Mouse (Mus musculus): Measurements from ENCODE around the gene Slc40a1. TPM values are rescaled to one million over a fixed set of nuclear protein-coding genes. Genes with fewer than 3 reads are reported as not detected.
A peak's percentile ranks its signal among the peaks of the same experiment; 100 is the strongest.

Slc40a1 gene
- 10 to 100 TPM in 3 of 4 experiments, 1 to 10 TPM in 1; 9.7 to 11.3 (median 10.7) TPM for total RNA-seq (2022)

DNA sequence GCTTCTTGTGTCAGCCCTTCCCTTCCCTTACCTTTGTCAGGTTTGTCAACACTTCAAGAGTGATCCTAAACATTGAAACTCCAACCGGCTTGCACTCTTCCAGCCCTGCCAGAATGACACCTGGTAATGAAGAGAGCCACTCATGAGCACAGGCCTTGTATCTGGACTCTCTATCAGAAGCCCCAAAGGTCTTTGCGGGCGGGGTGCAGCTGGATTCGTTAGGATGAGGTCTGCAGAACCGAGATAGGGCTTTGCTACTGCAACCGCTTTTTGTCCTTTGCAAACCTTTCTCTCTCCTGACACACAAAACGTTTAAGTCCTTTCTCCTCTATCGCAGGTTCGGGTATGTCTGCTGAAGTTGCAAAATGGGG, at the start of gene Slc40a1:
TSS of gene Slc40a1 (minus strand) at position 131 of the 371 bp plus-strand sequence.
- DNase-seq (ENCODE audit: low spot score in 2 of 2): no peak

DNA sequence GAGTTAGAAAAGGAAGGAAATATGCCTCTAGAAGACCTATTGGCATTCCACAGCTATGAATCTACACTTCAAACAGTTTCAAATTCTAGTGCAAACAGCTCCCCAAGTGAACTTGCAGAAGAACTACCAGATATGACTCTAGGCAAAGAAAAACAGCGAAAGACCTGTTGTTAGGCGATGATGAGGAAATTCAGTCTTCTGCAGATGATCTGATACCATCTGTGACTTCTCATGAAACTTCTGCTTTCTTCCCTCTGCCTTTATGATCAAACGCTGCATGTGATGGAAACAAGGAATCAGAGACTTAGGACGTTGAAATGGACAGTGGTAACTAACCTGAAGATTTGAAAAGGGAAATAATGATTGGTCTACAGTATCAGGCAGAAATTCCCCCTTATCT, 45.0 kb upstream of the Slc40a1 start:
- no peak for DNase-seq (ENCODE audit: low spot score in 2 of 2)

DNA sequence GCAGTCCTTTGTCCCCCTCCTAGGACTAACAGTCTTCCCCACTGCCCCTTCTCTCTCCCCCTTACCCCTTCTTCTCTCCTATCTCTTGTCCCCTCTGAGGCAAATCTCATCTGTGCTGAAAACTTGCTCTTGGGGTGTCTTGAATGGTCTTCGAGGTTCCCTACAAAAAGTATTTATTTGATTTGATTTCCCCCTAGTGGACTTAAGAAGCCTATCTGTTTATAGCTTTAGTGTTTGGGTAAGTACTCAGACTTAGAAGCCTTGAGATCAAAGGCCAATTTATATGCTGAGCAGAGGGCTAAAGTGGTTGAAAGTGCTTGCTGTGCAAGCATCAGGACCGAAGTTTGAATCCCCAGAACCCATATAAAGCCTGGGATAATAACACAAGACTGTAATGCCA, 22.7 kb upstream of the Slc40a1 start:
- DNase-seq (ENCODE audit: low spot score in 2 of 2): no peak

DNA sequence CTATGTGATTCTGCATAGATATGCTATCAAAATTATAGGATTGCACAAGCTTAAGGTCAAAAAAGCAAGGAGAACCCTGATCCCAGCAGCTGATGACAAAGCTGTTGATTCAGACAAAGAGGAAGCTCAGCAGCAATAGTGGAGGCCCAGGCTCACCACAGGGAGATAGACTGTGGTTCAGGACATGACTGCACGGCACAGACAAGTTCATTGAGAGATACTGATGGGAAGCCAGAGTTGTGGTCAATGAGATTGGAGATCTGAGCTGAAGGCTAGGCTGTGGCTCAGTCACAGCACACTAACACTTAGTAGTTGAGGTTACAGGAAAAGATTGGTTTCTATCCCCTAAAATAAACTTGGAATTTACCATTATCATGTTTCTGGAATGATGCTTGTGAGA, 21.5 kb upstream of the Slc40a1 start:
- no peak for DNase-seq (ENCODE audit: low spot score in 2 of 2)

DNA sequence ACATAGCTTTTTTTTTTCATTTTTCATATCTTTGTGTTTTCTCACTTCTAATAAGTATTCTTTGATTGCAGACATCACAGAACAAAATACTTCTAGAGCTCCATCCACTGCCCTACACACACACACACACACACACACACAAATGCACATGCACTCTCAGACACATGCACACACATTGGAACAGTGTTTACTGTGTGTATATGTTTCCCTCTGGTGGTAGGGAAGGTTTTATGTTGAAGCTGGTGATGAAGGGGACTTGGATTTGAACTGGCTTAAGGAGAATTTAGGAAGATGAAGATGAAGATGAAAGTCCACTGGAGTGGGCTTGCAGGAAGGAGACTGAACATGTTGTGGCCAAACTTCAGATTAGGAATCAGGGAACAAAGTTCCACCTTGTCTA, 4.8 kb upstream of the Slc40a1 start:
- no peak for DNase-seq (ENCODE audit: low spot score in 2 of 2)

DNA sequence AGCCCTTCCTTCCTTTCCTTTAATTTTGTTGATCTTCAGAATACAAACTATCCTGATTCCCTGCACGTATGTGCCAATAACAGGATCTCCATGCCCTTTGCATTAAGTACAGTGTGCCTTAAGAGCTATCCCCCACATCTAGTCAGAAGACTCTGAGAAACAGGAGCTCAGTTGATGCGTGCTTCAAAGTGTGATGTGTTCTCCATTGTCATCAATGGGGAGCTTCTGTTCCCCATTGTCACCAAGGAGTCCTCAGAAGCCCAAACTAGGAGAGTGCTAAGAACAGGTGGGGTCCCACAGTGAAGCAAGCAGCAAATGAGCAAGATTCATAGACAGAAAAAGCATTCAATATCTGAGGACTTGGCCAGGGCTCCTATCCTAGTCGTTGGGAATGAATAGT, 588 bp upstream of the Slc40a1 start:
- DNase-seq (ENCODE audit: low spot score in 2 of 2): no peak

DNA sequence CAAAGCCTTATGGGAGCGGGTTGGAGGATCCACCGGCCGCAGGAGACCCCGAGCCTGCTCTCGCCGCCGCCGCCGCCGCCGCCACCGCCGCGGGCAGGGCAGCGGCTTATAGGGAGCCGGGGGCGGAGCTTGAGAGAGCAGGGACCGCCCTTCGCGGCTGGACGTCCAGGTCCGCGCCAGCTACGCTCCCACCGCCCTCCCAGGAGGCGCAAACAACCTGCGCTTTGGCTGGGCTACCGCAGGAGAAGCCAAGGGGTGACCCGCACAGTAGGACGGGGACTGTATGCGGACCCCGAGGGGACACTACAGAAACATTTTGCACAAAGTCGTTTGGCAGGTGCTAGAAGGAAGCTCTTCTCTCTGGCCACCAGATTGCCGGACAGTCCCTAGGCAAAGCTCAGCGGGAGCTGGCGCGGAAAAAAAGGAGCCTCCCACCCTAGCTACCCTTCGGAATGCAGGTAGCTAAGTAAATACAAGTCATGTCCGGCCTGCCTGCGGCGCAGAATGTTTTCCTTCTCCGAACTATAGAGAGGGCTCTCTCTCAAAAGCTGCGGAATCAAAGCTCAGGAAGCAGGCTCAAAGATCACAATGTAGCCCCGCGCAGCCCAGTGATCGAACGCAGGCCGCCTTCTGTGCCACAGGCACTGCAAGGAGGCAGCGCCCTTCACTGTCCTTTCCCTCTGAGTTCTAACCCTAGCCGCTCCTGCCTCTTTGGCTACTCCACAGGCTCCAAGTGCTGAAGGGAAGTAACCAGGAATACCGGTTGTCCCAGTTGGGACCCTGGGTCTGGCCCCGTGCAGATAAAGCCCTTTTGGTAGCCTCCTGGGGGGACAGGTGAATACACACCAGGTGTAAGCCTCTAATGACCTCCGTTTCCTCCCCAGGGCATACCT, 577 bp downstream of the Slc40a1 start:
- peak; percentile 29 to 53 for DNase-seq (ENCODE audit: low spot score in 2 of 2)

DNA sequence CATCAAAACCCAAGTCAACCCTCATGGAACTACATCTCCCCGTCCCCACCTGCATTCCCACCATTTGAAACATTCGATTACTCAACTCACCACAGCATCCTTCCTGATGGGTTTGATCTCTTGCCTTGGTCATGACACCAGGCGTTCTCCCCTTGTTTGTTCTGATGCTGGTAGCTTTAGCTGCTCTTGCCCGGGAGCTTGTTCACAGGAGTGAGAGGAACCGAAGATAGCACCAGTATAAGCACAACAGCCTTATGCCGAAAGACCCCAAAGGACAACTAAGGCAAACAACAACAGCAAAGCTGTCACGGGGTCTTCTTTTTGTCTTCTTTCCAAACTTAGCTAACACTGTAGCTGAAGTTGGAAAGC, 1.2 kb downstream of the Slc40a1 start:
- DNase-seq (ENCODE audit: low spot score in 2 of 2): no peak

DNA sequence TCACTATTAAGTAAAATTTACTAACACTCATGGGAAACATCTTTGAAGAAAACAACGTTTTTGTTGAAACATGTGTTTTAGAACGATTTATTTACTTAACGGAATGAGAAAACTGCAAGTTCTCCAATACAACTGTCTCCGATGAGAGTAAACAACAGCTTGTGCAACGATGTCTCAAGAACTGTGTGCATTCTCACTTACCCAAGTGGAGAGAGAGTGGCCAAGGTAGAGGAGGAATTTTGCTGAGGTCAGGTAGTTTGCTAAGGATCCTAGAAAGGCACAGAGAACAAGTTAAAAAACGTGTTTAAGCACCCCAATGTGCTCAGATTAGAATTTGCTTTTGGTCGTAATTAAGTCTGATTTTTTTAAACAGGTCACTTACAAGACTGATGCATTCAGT, 1.8 kb downstream of the Slc40a1 start:
- DNase-seq (ENCODE audit: low spot score in 2 of 2): no peak

DNA sequence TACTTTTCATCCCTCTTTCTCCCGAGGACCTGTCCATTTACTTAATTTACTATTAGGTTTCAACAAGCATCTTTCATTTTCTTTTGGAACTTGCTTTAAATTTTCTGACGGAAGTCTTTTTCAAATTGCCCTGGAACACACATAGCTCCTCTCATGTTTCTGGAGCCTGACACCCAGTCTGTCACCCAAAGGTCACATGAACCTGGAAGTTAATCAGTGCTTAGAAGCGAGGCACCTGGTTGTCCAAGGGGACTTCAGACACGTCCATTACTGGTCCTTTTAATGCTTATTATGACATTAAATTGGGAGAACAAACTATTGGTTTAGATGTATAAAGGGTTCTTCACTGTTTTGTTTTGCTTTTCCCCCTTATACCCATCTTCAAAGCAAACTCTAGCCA, 3.0 kb downstream of the Slc40a1 start:
- no peak for DNase-seq (ENCODE audit: low spot score in 2 of 2)

DNA sequence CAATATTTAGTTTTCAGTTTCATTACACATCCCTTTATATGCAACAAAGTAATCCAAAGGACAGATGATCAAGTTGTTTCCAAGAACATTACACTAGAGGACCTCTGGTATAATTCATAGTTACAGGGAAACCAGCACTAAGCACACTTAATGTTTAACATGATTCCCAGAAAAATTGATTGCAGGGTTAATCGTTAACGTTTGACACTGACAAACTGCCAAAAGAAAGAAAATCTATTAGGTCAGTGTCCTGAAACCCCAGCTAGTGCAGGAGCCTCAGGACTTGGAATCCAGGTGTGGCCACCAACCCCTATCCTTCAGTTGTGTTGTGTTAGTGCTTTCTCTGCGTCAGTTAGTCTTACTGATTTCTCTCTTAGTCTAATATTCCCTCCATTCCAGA, 5.6 kb downstream of the Slc40a1 start:
- no peak for DNase-seq (ENCODE audit: low spot score in 2 of 2)

DNA sequence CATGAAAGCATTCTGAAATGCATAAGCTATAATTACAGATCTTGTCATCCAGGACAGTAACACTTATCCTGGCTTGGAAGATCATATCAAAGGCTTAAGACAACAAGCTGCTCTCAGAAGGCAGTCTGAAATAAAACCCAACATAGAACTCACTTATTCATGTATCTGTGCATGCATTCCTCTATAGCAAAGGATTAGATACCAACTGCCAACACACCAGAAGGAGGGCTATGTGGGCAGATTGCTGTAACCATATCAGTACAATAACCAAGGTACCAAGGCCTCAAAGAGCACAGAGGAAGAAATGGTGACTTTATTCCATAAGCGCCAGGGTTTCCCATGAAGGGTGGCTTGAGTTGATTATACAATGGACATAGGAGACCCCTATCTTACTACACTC, 6.6 kb downstream of the Slc40a1 start:
- DNase-seq (ENCODE audit: low spot score in 2 of 2): no peak

DNA sequence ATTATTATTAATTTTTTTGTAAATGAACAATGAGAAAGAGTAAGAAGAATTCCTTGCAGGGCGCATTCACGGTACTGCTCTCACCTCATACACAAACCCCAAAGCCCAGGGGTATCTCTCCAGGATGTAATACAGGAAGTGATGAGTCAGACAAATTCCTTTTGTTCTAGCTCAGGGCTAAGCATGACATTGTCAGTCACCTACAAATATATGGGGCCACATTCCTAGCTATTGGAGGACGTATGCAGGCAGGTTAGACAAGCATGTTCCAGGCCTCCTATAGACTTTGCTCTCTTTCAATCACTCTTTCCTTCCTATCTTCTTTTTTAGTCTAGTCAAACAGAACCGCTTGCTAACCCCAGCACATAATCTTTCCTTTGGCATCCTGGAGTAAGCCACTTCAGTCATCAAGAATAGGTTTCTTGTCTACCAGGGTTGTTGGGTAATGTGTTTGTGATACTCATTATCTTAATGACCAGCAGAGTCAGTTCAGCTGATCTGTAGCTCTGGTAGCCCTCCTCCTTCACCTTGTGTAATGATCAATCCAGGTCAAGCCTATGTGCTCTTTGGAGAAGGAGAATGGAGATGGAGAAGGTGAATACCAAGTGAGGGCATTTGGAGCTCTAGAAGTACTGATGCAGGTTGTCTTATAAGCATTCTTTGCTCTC, 9.1 kb downstream of the Slc40a1 start:
- no peak for DNase-seq (ENCODE audit: low spot score in 2 of 2)

DNA sequence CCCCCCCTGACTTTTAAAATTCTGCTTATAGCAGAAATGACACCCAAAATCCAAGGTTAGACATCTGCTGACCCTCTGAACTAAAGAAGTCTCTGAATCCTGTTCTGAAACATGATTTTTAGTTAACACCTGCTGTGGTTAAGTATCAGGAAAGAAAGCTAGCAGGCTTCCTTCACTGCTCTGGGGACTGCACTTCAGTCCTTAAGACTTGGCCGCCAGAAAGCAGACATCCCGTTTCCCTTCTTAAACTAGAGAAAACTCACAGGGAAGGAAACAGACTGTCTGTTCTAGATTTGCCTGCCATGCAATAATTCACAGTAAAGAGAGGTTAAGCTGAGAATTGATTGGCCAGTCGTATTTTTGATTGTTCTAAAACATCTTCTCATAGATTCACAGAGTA, 10.1 kb downstream of the Slc40a1 start:
- DNase-seq (ENCODE audit: low spot score in 2 of 2): no peak

DNA sequence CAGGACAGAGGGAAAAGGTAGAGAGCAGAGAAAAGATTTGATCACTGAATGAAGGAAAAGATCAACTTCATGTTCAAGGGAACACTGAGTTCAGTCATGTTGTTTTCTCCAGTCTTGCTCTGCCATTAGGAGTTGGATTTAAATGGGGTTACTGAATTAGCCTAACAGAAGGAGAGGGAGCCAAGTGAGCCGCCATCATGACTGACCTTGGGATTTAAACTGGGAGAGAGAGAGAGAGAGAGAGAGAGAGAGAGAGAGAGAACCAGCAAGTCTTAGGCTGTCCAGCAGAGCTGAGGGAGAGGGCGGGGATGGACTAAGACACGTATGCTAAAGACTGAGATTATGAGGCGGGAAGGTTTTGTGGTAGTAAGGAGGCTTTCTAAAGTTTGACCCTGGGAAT, 12.1 kb downstream of the Slc40a1 start:
- no peak for DNase-seq (ENCODE audit: low spot score in 2 of 2)

DNA sequence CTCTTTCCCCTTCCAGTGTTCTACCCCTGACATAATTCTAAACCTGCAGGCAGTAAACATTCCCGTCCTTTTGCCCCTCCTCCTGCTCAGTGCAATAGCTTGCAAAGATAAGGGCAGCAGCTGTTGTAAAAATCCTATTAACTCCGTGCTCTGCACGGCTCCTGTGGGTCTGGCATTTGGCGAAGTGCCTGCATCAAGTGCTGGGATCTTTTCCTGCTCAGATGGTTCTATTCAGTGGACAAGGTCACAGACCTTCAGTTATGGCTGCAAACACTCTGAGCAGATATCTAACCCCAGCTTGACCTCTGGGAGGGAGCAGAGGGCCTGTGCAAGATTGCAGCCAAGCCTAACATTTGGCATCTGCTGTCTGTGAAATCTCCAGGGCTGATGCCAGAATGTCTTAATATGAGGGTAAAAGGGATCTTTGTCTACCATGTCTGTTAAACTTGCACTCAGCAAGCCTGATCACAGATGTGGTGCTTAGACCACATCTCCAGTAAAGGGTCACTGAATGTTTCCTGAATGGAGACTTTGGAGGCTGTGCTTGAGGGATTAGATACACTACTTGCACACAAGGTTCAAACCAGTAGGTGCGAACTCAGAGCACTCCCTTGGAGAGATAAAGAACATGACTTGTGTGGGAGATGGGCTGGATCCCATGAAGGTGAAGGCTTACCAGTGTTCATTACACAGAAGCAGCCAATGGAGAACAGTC, 21.1 kb downstream of the Slc40a1 start:
- DNase-seq (ENCODE audit: low spot score in 2 of 2): no peak

DNA sequence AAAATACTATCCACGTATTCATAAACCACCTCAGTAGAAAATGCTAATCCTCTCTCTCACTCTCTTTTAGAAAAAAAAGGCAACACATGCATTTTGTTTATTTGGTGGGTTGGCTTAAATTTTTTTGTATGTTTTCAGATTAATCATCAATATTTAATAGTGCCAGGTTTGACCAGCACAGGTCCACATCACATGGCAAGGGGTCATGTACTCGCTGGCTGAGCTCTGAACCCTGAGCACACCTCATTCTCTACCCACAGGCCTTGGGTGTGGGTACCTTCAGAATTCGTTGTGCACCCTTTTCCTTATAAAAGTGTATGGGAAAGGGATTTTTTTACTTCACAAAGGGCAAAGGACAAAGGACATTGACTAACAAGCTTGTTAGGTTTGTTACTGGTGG, 22.2 kb downstream of the Slc40a1 start:
- no peak for DNase-seq (ENCODE audit: low spot score in 2 of 2)

DNA sequence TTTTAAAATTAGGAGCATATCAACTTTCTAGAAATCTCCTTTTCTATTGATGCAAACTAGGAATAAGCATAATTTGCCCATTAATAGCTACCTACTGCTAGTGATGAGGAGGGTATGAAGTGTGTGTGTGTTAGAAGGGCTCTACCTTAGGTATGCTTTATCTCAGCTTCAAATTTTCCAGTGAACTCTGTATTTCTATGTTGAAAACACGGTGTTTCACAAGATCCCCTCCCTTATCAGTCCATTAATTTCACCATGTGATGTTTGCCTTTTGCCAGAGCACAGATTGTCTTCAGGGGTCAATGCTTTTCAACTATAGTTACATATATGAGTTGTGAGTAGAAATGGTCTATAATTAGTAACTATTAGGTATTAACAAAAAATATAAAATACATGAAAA, 28.3 kb downstream of the Slc40a1 start:
- no peak for DNase-seq (ENCODE audit: low spot score in 2 of 2)

DNA sequence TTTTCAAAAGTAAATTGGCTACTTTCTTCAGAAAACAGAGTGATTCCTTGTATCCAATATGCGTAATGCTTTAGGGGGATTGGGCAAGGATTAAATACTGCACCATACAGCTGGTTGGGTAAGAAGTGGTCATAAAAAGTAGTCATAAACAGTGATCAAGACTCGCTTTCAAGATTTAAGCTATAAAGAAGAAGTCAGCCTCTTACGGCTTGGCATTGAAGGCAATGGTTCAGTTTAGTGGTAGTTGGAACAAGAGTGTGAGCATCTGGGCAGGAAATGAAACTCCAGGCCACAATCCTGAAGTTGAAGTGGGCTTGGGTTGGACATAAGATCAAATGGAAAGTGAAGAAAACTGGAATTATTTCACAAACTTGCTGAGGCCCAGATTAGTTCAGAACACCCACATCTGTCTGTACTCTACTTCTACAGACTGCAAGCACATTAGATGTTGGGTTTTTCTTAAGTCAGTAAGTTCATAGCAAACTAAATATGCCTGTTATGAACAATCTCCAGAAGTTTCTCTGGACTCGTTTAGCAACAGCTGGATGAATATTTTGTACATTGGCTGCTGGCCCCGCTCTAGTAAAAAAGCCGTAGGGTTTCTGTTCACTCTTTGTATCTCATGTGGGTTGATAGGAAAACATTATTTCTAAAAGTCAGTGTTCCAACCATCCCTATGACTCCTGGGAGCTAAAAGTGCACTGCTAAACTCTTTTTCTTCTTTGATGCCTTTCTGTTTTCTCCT, 32.0 kb downstream of the Slc40a1 start:
- DNase-seq (ENCODE audit: low spot score in 2 of 2): no peak

DNA sequence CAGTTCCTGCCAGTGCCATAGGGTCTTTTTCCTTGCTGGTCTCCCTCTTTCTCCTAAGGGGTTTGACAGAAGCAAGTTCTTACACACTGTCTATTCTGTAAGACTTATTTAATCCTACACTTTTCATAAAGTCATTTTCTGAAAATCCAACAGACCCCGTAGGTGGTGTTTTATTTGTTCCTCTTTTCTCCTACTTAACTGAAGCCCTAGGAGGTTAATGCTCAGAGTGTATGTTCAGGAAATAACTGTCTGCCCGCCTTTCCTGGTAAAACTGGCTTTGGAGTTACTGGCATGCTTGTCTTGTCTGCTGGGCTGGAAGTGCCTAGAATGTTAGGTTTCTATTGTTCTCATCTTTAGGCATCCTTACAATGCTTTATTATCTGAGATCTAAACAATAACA, 34.3 kb downstream of the Slc40a1 start:
- DNase-seq (ENCODE audit: low spot score in 2 of 2): no peak

DNA sequence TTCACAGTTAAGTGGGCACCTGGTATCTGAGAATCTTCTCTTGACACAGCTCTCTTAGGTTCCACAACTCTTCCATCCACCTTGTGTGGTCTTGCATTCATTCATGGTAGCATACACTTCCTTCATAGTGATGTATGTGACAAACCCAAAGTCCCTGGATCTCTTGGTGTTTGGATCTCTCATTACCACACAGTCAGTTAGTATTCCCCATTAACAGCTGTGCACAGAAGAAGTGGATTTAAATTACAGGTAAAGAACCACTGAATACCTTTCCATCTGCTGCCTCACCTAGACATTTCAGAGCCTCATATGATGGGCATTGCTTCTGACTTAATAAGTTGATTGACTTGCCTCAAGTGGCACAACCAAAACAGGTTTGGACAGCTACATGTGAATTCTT, 36.1 kb downstream of the Slc40a1 start, which contains the start of gene Gm5269:
TSS of gene Gm5269 (minus strand) at position 101 of the 400 bp plus-strand sequence.
- no peak for DNase-seq (ENCODE audit: low spot score in 2 of 2)

DNA sequence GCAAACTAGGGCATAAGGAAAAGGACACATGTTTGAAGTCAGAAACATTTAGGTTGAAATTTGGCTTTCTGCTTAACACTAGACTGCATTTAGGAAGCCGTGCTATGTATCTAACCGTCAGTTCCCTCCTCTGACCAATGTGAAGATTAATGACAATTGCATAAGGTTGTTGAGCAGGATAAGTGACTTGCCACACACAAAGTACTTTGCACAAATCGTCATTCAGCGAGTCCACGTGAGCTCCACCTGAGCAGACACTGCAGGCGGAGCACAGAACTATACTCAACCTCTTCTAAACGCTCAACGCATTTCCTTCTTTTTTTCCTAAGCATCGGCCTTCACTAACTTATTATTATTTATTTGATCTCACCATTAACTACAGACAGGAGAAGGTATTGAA, 39.5 kb downstream of the Slc40a1 start:
- no peak for DNase-seq (ENCODE audit: low spot score in 2 of 2)
